Mouse (Mus musculus) adrenal gland (tissue): ENCODE results near the gene Gm21936.
"Not testable (repeated sequence)": the region's sequence is repeated elsewhere in the genome, so short reads cannot be mapped to it uniquely, and the experiment has no call there.

Experiments used
- intact Hi-C: fragments of 180-260 bp; cut with DNase I; formaldehyde crosslinking; loops from one replicate; pipeline ENCODE4 v1.15.1; 2025
- long read RNA-seq, 2 experiments: library from polyadenylated mRNA; unstranded; transcript quantifications; one replicate each; pipeline ENCODE4 v2.0.0; 2020; ENCODE audit warnings: borderline replicate concordance in 1 of 2; ENCODE audit not compliant: insufficient replicate concordance in 1 of 2

Gene Gm21936
- long read RNA-seq, experiment 1: 0 reads
- long read RNA-seq, experiment 2: 0 reads

- intact Hi-C loops: not testable (repeated sequence)
These were observed at the start of gene Gm21936 for GRCm38 (mm10) chr12:87795212-87795611. Gene Gm21936 (plus strand): TSS chr12:87795512.

GRCm38 (mm10) chr12:87775655-87776054 lies 19.7 kb upstream of the Gm21936 start, which contains the start of gene Gm21319:
Gene Gm21319 (minus strand): TSS chr12:87775755.
- intact Hi-C loops: not testable (repeated sequence)

- intact Hi-C loops: not testable (repeated sequence)
These were observed 2.7 kb downstream of the Gm21936 start for GRCm38 (mm10) chr12:87797971-87798370.

DNA sequence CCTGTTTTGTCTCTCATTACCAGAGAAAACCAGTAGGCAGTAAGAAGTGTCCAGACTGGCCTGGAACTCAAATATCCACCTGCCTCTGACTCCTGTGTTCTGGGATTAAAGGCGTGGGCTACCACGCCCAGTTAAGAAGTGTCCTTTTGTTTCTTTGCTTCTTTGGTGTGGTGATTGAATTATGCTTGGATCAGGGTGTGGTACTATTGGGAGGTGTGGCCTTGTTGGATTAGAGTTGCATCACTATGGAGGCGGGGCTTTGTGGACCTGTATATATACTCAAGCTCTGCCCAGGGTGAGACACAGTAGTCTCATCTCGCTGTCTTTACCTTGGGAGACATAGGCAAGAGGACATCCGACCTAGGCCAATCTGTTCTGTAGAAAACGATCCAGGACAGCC lies 21.0 kb downstream of the Gm21936 start, which contains the start of gene BB287469:
Gene BB287469, plus strand, starts transcription at position 301 of the 400 bp plus-strand sequence.
- intact Hi-C loops: not testable (repeated sequence)

GRCm38 (mm10) chr12:87842239-87842638 lies 46.9 kb downstream of the Gm21936 start, which contains the start of gene Gm2001:
Gene Gm2001 (minus strand): TSS chr12:87842339.
- intact Hi-C loops: not testable (repeated sequence)
